Mouse (Mus musculus): Measurements from ENCODE around the gene Smarce1. TPM values are rescaled to one million over a fixed set of nuclear protein-coding genes. Genes with fewer than 3 reads are reported as not detected.

Gene Smarce1
- polyA plus RNA-seq, 1 experiment: 111 TPM

- TF ChIP-seq POLR2A (IDR thresholded peaks at IDR 0.05; ENCODE audit: borderline replicate concordance, low read depth, low read length): no peak
- TF ChIP-seq CTCF (IDR thresholded peaks at IDR 0.05; ENCODE audit: low read depth, low read length): no peak
- Histone ChIP-seq H3K4me3 (ENCODE audit: insufficient read depth, low read length) (no peak overlapping the region), H3K27ac (ENCODE audit: insufficient read depth, low read depth, low read length) (no peak overlapping the region), H3K4me1 (ENCODE audit: control insufficient read depth, insufficient read depth, low read length) (peaks cover 10% of the 10 kb centered on the region)
Measured at GRCm38 (mm10) chr11:99172002-99172401, 58.8 kb downstream of the Smarce1 start.

DNA sequence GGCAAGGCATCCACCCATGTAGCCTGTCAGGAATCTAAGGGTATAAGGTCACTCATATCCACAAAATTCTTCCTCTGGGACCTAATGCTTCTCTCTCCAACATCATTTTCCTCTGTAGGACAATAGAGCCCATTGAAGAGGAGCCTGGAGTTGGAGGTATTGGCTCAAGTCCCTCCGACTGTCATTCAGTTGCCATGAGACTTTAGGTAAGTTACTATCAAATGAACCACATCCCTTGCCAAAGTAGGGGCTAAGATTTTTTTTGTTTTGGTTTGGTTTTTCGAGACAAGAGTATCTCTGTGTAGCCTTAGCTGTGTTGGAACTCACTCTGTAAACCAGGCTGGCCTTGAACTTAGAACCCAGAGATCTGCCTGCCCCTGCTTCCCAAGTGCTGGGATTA, 59.4 kb downstream of the Smarce1 start:
- no peak overlapping the region for H3K4me3 ChIP-seq (ENCODE audit: insufficient read depth, low read length)
- TF ChIP-seq CTCF (IDR thresholded peaks at IDR 0.05; ENCODE audit: low read depth, low read length) (no peak), POLR2A (IDR thresholded peaks at IDR 0.05; ENCODE audit: borderline replicate concordance, low read depth, low read length) (no peak)
- peaks cover 10% of the 10 kb centered on the region for H3K4me1 ChIP-seq (ENCODE audit: control insufficient read depth, insufficient read depth, low read length)
- H3K27ac ChIP-seq (ENCODE audit: insufficient read depth, low read depth, low read length): no peak overlapping the region

DNA sequence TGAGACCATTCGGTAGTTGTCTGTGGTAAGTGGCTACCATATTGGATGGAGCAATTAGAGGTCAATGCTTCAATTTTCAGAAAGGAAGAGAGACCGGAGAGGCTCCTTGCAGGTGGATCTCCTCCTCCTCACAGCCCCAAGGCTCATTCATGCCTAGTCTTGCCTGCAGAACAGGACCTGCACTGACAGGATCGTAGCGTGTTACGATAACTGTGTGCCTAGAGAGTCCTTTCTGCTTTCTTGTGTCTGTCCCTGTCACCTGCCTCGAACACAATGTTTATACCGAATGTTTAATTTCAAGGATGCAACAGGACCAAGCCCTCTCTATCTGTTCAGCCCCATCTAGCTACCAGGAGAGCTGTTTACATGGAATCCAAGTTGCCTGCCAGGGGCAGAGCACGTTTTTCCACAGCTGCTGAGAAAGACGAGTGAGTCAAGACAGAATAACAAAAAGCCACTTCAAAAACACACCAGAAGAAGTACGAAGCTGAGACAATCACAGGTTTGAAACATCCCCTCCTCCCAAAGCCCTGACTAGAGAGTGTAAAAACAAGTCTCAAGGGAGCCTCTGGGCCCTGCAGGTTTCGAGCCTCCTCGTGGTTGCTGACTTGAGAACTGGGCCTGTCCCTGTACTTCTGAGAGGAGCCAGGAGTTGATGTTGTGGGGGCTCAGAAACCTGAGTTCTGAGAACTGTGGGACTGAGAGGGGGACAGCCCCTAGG, 60.1 kb downstream of the Smarce1 start:
- Histone ChIP-seq H3K4me1 (ENCODE audit: control insufficient read depth, insufficient read depth, low read length) (peaks cover 10% of the 10 kb centered on the region), H3K27ac (ENCODE audit: insufficient read depth, low read depth, low read length) (no peak overlapping the region), H3K4me3 (ENCODE audit: insufficient read depth, low read length) (no peak overlapping the region)
- TF ChIP-seq POLR2A (IDR thresholded peaks at IDR 0.05; ENCODE audit: borderline replicate concordance, low read depth, low read length) (no peak), CTCF (IDR thresholded peaks at IDR 0.05; ENCODE audit: low read depth, low read length) (no peak)

GRCm38 (mm10) chr11:99170005-99170404, 60.8 kb downstream of the Smarce1 start:
- no peak overlapping the region for H3K27ac ChIP-seq (ENCODE audit: insufficient read depth, low read depth, low read length)
- H3K4me3 ChIP-seq (ENCODE audit: insufficient read depth, low read length): no peak overlapping the region
- peaks cover 16% of the 10 kb centered on the region for H3K4me1 ChIP-seq (ENCODE audit: control insufficient read depth, insufficient read depth, low read length)
- TF ChIP-seq CTCF (IDR thresholded peaks at IDR 0.05; ENCODE audit: low read depth, low read length) (no peak), POLR2A (IDR thresholded peaks at IDR 0.05; ENCODE audit: borderline replicate concordance, low read depth, low read length) (no peak)

- TF ChIP-seq CTCF (IDR thresholded peaks at IDR 0.05; ENCODE audit: low read depth, low read length) (no peak), POLR2A (IDR thresholded peaks at IDR 0.05; ENCODE audit: borderline replicate concordance, low read depth, low read length) (no peak)
- Histone ChIP-seq H3K4me3 (ENCODE audit: insufficient read depth, low read length) (no peak overlapping the region), H3K27ac (ENCODE audit: insufficient read depth, low read depth, low read length) (no peak overlapping the region), H3K4me1 (ENCODE audit: control insufficient read depth, insufficient read depth, low read length) (peaks cover 21% of the 10 kb centered on the region)
Measured at GRCm38 (mm10) chr11:99169438-99169837, 61.4 kb downstream of the Smarce1 start.

- TF ChIP-seq CTCF (IDR thresholded peaks at IDR 0.05; ENCODE audit: low read depth, low read length): no peak
- TF ChIP-seq POLR2A (IDR thresholded peaks at IDR 0.05; ENCODE audit: borderline replicate concordance, low read depth, low read length): no peak
- Histone ChIP-seq H3K4me3 (ENCODE audit: insufficient read depth, low read length) (peak overlapping the region; percentile 58), H3K4me1 (ENCODE audit: control insufficient read depth, insufficient read depth, low read length) (peaks cover 23% of the 10 kb centered on the region), H3K27ac (ENCODE audit: insufficient read depth, low read depth, low read length) (no peak overlapping the region)
Measured at GRCm38 (mm10) chr11:99168030-99168474, 62.8 kb downstream of the Smarce1 start.

DNA sequence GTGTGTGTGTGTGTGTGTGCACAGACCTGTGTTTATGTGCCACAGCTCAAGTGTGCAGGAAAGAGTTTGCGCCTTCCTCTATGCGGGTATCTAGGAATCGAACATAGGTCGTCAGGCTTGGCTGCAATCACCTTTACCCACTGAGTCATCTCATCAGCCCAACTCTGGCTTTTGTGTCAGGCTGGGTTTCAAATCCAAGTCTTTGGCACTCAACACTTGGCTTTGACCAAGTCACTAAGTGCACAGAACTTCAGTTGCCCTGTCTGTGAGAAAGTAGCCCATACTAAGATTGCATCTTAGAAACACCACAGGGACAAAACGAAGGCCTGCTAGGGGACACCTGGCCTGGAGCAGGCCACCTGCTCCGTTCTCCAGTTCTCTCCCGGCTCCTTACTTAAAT, 63.2 kb downstream of the Smarce1 start:
- Histone ChIP-seq H3K4me1 (ENCODE audit: control insufficient read depth, insufficient read depth, low read length) (peaks cover 23% of the 10 kb centered on the region), H3K27ac (ENCODE audit: insufficient read depth, low read depth, low read length) (no peak overlapping the region; the same call in 1 of the 2 replicates), H3K4me3 (ENCODE audit: insufficient read depth, low read length) (no peak overlapping the region)
- TF ChIP-seq CTCF (IDR thresholded peaks at IDR 0.05; ENCODE audit: low read depth, low read length): no peak
- TF ChIP-seq POLR2A (IDR thresholded peaks at IDR 0.05; ENCODE audit: borderline replicate concordance, low read depth, low read length): no peak

DNA sequence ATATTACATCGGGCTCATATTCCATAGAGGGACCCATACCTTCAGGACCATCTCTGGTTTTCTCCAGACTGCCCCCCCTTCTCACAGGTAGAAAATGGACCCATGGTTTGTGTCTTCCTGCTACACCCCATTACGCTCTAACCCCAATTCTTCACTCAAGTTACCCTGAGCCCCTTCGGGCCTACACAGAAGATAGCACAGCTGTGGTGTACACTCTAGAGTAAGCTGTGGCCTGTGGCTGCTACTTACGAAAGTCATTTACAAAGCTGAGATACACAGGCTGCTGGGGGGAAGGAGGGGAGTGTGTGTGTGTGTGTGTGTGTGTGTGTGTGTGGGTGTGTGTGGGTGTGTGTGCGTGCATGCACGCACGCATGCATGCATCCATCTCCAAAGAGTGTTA, 64.6 kb downstream of the Smarce1 start:
- TF ChIP-seq POLR2A (IDR thresholded peaks at IDR 0.05; ENCODE audit: borderline replicate concordance, low read depth, low read length): no peak
- TF ChIP-seq CTCF (IDR thresholded peaks at IDR 0.05; ENCODE audit: low read depth, low read length): no peak
- H3K4me3 ChIP-seq (ENCODE audit: insufficient read depth, low read length): no peak overlapping the region
- peaks cover 23% of the 10 kb centered on the region for H3K4me1 ChIP-seq (ENCODE audit: control insufficient read depth, insufficient read depth, low read length)
- no peak overlapping the region for H3K27ac ChIP-seq (ENCODE audit: insufficient read depth, low read depth, low read length)

GRCm38 (mm10) chr11:99165031-99165752, 65.6 kb downstream of the Smarce1 start:
- Histone ChIP-seq H3K27ac (ENCODE audit: insufficient read depth, low read depth, low read length) (no peak overlapping the region), H3K4me3 (ENCODE audit: insufficient read depth, low read length) (no peak overlapping the region), H3K4me1 (ENCODE audit: control insufficient read depth, insufficient read depth, low read length) (peaks cover 23% of the 10 kb centered on the region)
- TF ChIP-seq POLR2A (IDR thresholded peaks at IDR 0.05; ENCODE audit: borderline replicate concordance, low read depth, low read length): no peak
- TF ChIP-seq CTCF (IDR thresholded peaks at IDR 0.05; ENCODE audit: low read depth, low read length): no peak

All from bone marrow macrophage, adult 2 months (primary cell).